Mouse (Mus musculus): ENCODE measurements at regions not wholly inside any gene's neighbourhood (a gene's known extent, or its start where the extent isn't known, plus 50 kb on each side); places are given as distances from the start of the nearest gene placed in this dataset.

- H3K9ac ChIP-seq (ENCODE audit: insufficient read depth, low read depth, low read length, poor library complexity, severe bottlenecking): no peak overlapping the region
- no peak overlapping the region for H3K4me3 ChIP-seq (ENCODE audit: insufficient read depth in 1 of 2, low read depth in 1 of 2, low read length in 2 of 2, poor library complexity in 1 of 2, severe bottlenecking in 1 of 2)
- H3K4me1 ChIP-seq (ENCODE audit: control insufficient read depth in 2 of 2, insufficient read depth in 2 of 2, low read length in 2 of 2, poor library complexity in 1 of 2): no peaks in the 10 kb centered on the region
- no peak for DNase-seq (ENCODE audit: low read depth, low spot score)
- in situ Hi-C loops (cut with MboI; ENCODE audit: low sequenced_read_pairs in 2 of 2, unreplicated experiment in 2 of 2): no loop called here
- TF ChIP-seq ZC3H11A (IDR thresholded peaks at IDR 0.05; ENCODE audit: borderline replicate concordance, low read depth, low read length): no peak
- TF ChIP-seq CHD2 (IDR thresholded peaks at IDR 0.05; ENCODE audit: low read depth, low read length): no peak
- TF ChIP-seq ZNF384 (IDR thresholded peaks at IDR 0.05; ENCODE audit: low read depth, low read length): no peak
- no peak for TF ChIP-seq HCFC1 (IDR thresholded peaks at IDR 0.05; ENCODE audit: borderline replicate concordance, insufficient read depth, low read length)
- TF ChIP-seq MAFK (IDR thresholded peaks at IDR 0.05; ENCODE audit: insufficient read depth, low read depth, low read length): no peak
- H3K9me3 ChIP-seq (ENCODE audit: control insufficient read depth, insufficient read depth, low read depth, low read length): no peaks in the 10 kb centered on the region
- H3K27ac ChIP-seq (ENCODE audit: insufficient read depth, low read depth, low read length, poor library complexity, severe bottlenecking): no peak overlapping the region
- no peaks in the 10 kb centered on the region for H3K36me3 ChIP-seq (ENCODE audit: control insufficient read depth, insufficient read depth, low read length, poor library complexity, severe bottlenecking)
These were observed 2201.5 kb downstream of the Olfm4 start for GRCm38 (mm10) chr14:82185334-82185733.

GRCm38 (mm10) chr14:82210402-82210801 lies 2226.5 kb downstream of the Olfm4 start:
- in situ Hi-C loops (cut with MboI; ENCODE audit: low sequenced_read_pairs in 2 of 2, unreplicated experiment in 2 of 2): no loop called here
- no peak for DNase-seq (ENCODE audit: low read depth, low spot score)
- TF ChIP-seq HCFC1 (IDR thresholded peaks at IDR 0.05; ENCODE audit: borderline replicate concordance, insufficient read depth, low read length) (no peak), ZC3H11A (IDR thresholded peaks at IDR 0.05; ENCODE audit: borderline replicate concordance, low read depth, low read length) (no peak), CHD2 (IDR thresholded peaks at IDR 0.05; ENCODE audit: low read depth, low read length) (no peak), MAFK (IDR thresholded peaks at IDR 0.05; ENCODE audit: insufficient read depth, low read depth, low read length) (no peak), ZNF384 (IDR thresholded peaks at IDR 0.05; ENCODE audit: low read depth, low read length) (no peak)
- H3K9me3 ChIP-seq (ENCODE audit: control insufficient read depth, insufficient read depth, low read depth, low read length): no peaks in the 10 kb centered on the region
- no peak overlapping the region for H3K9ac ChIP-seq (ENCODE audit: insufficient read depth, low read depth, low read length, poor library complexity, severe bottlenecking)
- no peaks in the 10 kb centered on the region for H3K4me1 ChIP-seq (ENCODE audit: control insufficient read depth in 2 of 2, insufficient read depth in 2 of 2, low read length in 2 of 2, poor library complexity in 1 of 2)
- no peak overlapping the region for H3K4me3 ChIP-seq (ENCODE audit: insufficient read depth in 1 of 2, low read depth in 1 of 2, low read length in 2 of 2, poor library complexity in 1 of 2, severe bottlenecking in 1 of 2)
- no peak overlapping the region for H3K27ac ChIP-seq (ENCODE audit: insufficient read depth, low read depth, low read length, poor library complexity, severe bottlenecking)
- H3K36me3 ChIP-seq (ENCODE audit: control insufficient read depth, insufficient read depth, low read length, poor library complexity, severe bottlenecking): no peaks in the 10 kb centered on the region

GRCm38 (mm10) chr14:82228522-82228921 lies 2214.8 kb upstream of the Pcdh17 start:
- H3K9me3 ChIP-seq (ENCODE audit: control insufficient read depth, insufficient read depth, low read depth, low read length): no peaks in the 10 kb centered on the region
- no peak for DNase-seq (ENCODE audit: low read depth, low spot score)
- no peak for TF ChIP-seq CHD2 (IDR thresholded peaks at IDR 0.05; ENCODE audit: low read depth, low read length)
- TF ChIP-seq ZNF384 (IDR thresholded peaks at IDR 0.05; ENCODE audit: low read depth, low read length): no peak
- no peak for TF ChIP-seq ZC3H11A (IDR thresholded peaks at IDR 0.05; ENCODE audit: borderline replicate concordance, low read depth, low read length)
- TF ChIP-seq MAFK (IDR thresholded peaks at IDR 0.05; ENCODE audit: insufficient read depth, low read depth, low read length): no peak
- no peak for TF ChIP-seq HCFC1 (IDR thresholded peaks at IDR 0.05; ENCODE audit: borderline replicate concordance, insufficient read depth, low read length)

GRCm38 (mm10) chr14:82236238-82236637 lies 2207.1 kb upstream of the Pcdh17 start:
- Histone ChIP-seq H3K4me1 (ENCODE audit: control insufficient read depth in 2 of 2, insufficient read depth in 2 of 2, low read length in 2 of 2, poor library complexity in 1 of 2) (no peaks in the 10 kb centered on the region), H3K36me3 (ENCODE audit: control insufficient read depth, insufficient read depth, low read length, poor library complexity, severe bottlenecking) (no peaks in the 10 kb centered on the region), H3K27ac (ENCODE audit: insufficient read depth, low read depth, low read length, poor library complexity, severe bottlenecking) (no peak overlapping the region), H3K4me3 (ENCODE audit: insufficient read depth in 1 of 2, low read depth in 1 of 2, low read length in 2 of 2, poor library complexity in 1 of 2, severe bottlenecking in 1 of 2) (no peak overlapping the region), H3K9ac (ENCODE audit: insufficient read depth, low read depth, low read length, poor library complexity, severe bottlenecking) (no peak overlapping the region), H3K9me3 (ENCODE audit: control insufficient read depth, insufficient read depth, low read depth, low read length) (no peaks in the 10 kb centered on the region)
- in situ Hi-C loops (cut with MboI; ENCODE audit: low sequenced_read_pairs in 2 of 2, unreplicated experiment in 2 of 2): no loop called here
- TF ChIP-seq CHD2 (IDR thresholded peaks at IDR 0.05; ENCODE audit: low read depth, low read length) (no peak), ZNF384 (IDR thresholded peaks at IDR 0.05; ENCODE audit: low read depth, low read length) (no peak), HCFC1 (IDR thresholded peaks at IDR 0.05; ENCODE audit: borderline replicate concordance, insufficient read depth, low read length) (no peak), ZC3H11A (IDR thresholded peaks at IDR 0.05; ENCODE audit: borderline replicate concordance, low read depth, low read length) (no peak), MAFK (IDR thresholded peaks at IDR 0.05; ENCODE audit: insufficient read depth, low read depth, low read length) (peak; percentile 68)
- DNase-seq (ENCODE audit: low read depth, low spot score): no peak

More at GRCm38 (mm10) chr14:82228522-82228921, 2214.8 kb upstream of the Pcdh17 start:
- Histone ChIP-seq H3K9ac (ENCODE audit: insufficient read depth, low read depth, low read length, poor library complexity, severe bottlenecking) (no peak overlapping the region), H3K27ac (ENCODE audit: insufficient read depth, low read depth, low read length, poor library complexity, severe bottlenecking) (no peak overlapping the region), H3K36me3 (ENCODE audit: control insufficient read depth, insufficient read depth, low read length, poor library complexity, severe bottlenecking) (no peaks in the 10 kb centered on the region), H3K4me3 (ENCODE audit: insufficient read depth in 1 of 2, low read depth in 1 of 2, low read length in 2 of 2, poor library complexity in 1 of 2, severe bottlenecking in 1 of 2) (no peak overlapping the region), H3K4me1 (ENCODE audit: control insufficient read depth in 2 of 2, insufficient read depth in 2 of 2, low read length in 2 of 2, poor library complexity in 1 of 2) (no peaks in the 10 kb centered on the region)
- in situ Hi-C loops (cut with MboI; ENCODE audit: low sequenced_read_pairs in 2 of 2, unreplicated experiment in 2 of 2): no loop called here

- Histone ChIP-seq H3K4me3 (ENCODE audit: insufficient read depth in 1 of 2, low read depth in 1 of 2, low read length in 2 of 2, poor library complexity in 1 of 2, severe bottlenecking in 1 of 2) (no peak overlapping the region), H3K9ac (ENCODE audit: insufficient read depth, low read depth, low read length, poor library complexity, severe bottlenecking) (no peak overlapping the region), H3K4me1 (ENCODE audit: control insufficient read depth in 2 of 2, insufficient read depth in 2 of 2, low read length in 2 of 2, poor library complexity in 1 of 2) (no peaks in the 10 kb centered on the region), H3K36me3 (ENCODE audit: control insufficient read depth, insufficient read depth, low read length, poor library complexity, severe bottlenecking) (no peaks in the 10 kb centered on the region), H3K9me3 (ENCODE audit: control insufficient read depth, insufficient read depth, low read depth, low read length) (no peaks in the 10 kb centered on the region), H3K27ac (ENCODE audit: insufficient read depth, low read depth, low read length, poor library complexity, severe bottlenecking) (no peak overlapping the region)
- TF ChIP-seq CHD2 (IDR thresholded peaks at IDR 0.05; ENCODE audit: low read depth, low read length) (no peak), ZNF384 (IDR thresholded peaks at IDR 0.05; ENCODE audit: low read depth, low read length) (no peak), HCFC1 (IDR thresholded peaks at IDR 0.05; ENCODE audit: borderline replicate concordance, insufficient read depth, low read length) (no peak), MAFK (IDR thresholded peaks at IDR 0.05; ENCODE audit: insufficient read depth, low read depth, low read length) (no peak), ZC3H11A (IDR thresholded peaks at IDR 0.05; ENCODE audit: borderline replicate concordance, low read depth, low read length) (no peak)
- in situ Hi-C loops (cut with MboI; ENCODE audit: low sequenced_read_pairs in 2 of 2, unreplicated experiment in 2 of 2): no loop called here
- no peak for DNase-seq (ENCODE audit: low read depth, low spot score)
These were observed 2200.0 kb upstream of the Pcdh17 start for GRCm38 (mm10) chr14:82243321-82243720.
